Mouse (Mus musculus) thymus, postnatal 10 days (tissue): ENCODE measurements around the gene Abcb7.
A peak's percentile ranks its signal among the peaks of the same experiment; 100 is the strongest.

Experiments
- DNase-seq, 2 experiments: peaks; one replicate each; pipeline ENCODE4 v3.0.0; 2021; ENCODE audit warnings: low spot score in 2 of 2

Abcb7 gene

GRCm38 (mm10) chrX:104413183-104413983 is at the start of gene Abcb7:
TSS of gene Abcb7 (minus strand) at chrX:104413856.
- DNase-seq = peak; percentile 83 to 84

GRCm38 (mm10) chrX:104461755-104462154 is 48.1 kb upstream of the Abcb7 start:
- DNase-seq = no peak

GRCm38 (mm10) chrX:104452433-104452832 is 38.8 kb upstream of the Abcb7 start:
- no peak for DNase-seq

GRCm38 (mm10) chrX:104433456-104433855 is 19.8 kb upstream of the Abcb7 start:
- DNase-seq = no peak

GRCm38 (mm10) chrX:104428108-104428507 is 14.5 kb upstream of the Abcb7 start:
- DNase-seq = no peak

- DNase-seq = no peak
Observed at GRCm38 (mm10) chrX:104413995-104414394, 339 bp upstream of the Abcb7 start.

- no peak for DNase-seq
Observed at GRCm38 (mm10) chrX:104408137-104408536, 5.5 kb downstream of the Abcb7 start.

- no peak for DNase-seq
Observed at GRCm38 (mm10) chrX:104402463-104402862, 11.2 kb downstream of the Abcb7 start.

- no peak for DNase-seq
Observed at GRCm38 (mm10) chrX:104401134-104401533, 12.5 kb downstream of the Abcb7 start.

- DNase-seq = no peak
Observed at GRCm38 (mm10) chrX:104397526-104397925, 16.1 kb downstream of the Abcb7 start.

GRCm38 (mm10) chrX:104359686-104360085 is 54.0 kb downstream of the Abcb7 start:
- no peak for DNase-seq

GRCm38 (mm10) chrX:104355842-104356241 is 57.8 kb downstream of the Abcb7 start:
- no peak for DNase-seq

GRCm38 (mm10) chrX:104348146-104348545 is 65.5 kb downstream of the Abcb7 start:
- peak in 1 of 2 experiments; percentile 14 for DNase-seq

GRCm38 (mm10) chrX:104291721-104292120 is 121.9 kb downstream of the Abcb7 start:
- no peak for DNase-seq

GRCm38 (mm10) chrX:104279828-104280227 is 133.8 kb downstream of the Abcb7 start:
- no peak for DNase-seq

GRCm38 (mm10) chrX:104264371-104264770 is 149.3 kb downstream of the Abcb7 start:
- no peak for DNase-seq

GRCm38 (mm10) chrX:104262468-104262867 is 151.2 kb downstream of the Abcb7 start:
- DNase-seq = no peak

- no peak for DNase-seq
Observed at GRCm38 (mm10) chrX:104256561-104256960, 157.1 kb downstream of the Abcb7 start.
